Mouse (Mus musculus) lung, adult 2 months (tissue): ENCODE measurements around the gene Pitpnm3.

Experiments
- CTCF ChIP-seq: fragments of 200-500 bp; IDR thresholded peaks from 2 replicates; pipeline ENCODE4 v1.5.1; 2011; ENCODE audit warnings: mild to moderate bottlenecking, low read length, control low read depth; ENCODE audit not compliant: insufficient read depth
- POLR2A ChIP-seq: fragments of 200-500 bp; IDR thresholded peaks from 2 replicates; pipeline ENCODE4 v1.6.1; 2011; ENCODE audit warnings: low read depth, mild to moderate bottlenecking, control low read depth, low read length, borderline replicate concordance; ENCODE audit errors: extremely low read depth

DNA sequence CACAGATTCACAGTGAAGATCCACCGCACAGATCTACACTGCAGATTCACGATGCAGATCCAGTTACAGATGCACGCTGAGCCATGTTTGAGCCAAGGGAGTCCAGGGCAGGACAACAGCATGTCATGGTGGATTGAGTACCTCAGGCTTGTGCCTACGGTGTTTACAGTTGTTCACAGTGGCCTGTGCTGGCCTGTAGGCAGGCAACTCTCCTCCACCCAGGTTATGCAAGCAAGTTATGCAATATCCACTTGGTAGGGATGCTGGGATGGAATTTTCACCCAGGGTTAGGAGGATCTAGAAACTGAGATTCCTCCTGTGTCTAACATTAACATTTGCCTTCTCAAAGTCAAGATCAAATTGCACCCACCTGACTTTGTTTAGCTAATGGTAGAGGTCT, 53.0 kb downstream of the Pitpnm3 start:
- TF ChIP-seq CTCF, result no peak
- TF ChIP-seq POLR2A, result no peak
